Mouse (Mus musculus) ovary, adult 18-20 months (tissue): Measurements from ENCODE around the gene Fam3c.
"Not testable (repeated sequence)": the region's sequence is repeated elsewhere in the genome, so short reads cannot be mapped to it uniquely, and the experiment has no call there.

Experiments
- DNase-seq: peaks from one replicate; pipeline ENCODE4 v3.0.0; 2022; ENCODE audit warnings: low spot score, mixed read lengths

Fam3c gene

DNA sequence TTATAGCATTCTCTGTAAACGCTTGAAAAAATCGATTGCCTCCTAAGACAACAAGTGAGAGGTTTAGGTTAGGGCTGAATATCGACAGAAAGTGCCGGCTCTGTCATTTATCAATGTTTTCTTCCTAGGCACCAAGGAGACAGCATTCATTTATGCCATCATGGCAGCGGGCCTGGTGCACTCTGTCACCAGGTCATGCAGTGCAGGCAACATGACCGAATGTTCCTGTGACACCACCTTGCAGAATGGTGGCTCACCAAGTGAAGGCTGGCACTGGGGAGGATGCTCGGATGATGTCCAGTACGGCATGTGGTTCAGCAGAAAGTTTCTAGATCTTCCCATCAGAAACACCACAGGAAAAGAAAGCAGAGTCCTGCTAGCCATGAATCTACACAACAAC is 65.3 kb downstream of the Fam3c start:
- DNase-seq, result no peak

DNA sequence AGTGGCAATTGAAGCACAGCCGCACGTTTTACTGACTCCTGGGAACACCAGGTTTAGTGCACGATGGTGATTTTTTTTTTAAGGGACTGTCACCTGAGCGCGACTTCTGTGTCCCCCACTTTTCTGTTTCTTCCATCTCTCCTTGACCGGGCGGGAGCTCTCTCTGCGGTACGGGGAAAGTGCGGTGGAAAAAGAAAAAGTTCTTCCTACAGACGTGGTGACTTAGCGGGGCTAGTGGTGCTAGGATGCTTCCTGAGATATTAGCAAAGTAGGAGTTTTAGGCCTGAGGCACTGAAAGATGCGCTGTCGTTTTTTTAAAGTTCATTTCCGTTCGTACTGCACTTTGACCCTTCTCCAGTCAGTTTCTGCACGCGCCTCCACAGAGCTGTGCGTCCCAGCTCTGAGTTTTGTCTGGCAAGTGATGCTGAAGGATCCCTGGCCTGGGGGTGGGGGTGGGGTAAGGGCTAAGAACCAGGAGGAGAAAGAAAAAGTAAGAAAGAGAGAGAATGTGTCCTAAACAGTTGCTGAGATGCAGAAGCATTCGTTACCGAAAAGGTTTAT is 66.5 kb downstream of the Fam3c start:
- DNase-seq, result no peak

DNA sequence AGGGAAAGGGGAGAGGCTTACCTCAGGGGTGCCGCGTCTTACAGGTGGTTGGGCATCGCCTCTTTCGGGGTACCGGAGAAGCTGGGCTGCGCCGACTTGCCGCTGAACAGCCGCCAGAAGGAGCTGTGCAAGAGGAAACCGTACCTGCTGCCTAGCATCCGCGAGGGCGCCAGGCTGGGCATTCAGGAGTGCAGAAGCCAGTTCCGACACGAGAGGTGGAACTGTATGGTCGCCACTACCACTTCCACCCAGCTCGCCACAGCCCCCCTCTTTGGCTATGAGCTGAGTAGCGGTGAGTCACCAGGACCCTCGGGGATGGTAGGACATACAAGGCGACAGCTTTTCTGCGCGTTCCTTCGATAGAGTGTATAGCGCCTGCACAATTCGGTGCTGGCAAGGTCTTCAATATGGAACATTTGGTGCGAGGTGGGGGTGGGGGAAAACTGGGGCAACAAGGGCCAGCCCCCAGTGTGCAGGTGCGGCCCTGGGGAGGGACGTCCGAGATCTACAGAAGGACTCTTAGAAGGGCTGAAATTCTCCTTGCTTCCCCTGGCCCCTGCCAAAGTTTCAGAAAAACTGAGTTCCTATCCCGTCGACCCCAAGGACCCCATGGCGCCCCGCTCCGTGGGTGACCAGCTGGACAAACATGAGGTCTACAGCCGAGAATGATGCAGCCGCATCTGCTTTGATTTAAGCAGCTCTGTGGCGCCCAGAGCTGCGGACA is 67.1 kb downstream of the Fam3c start:
- DNase-seq, result no peak

DNA sequence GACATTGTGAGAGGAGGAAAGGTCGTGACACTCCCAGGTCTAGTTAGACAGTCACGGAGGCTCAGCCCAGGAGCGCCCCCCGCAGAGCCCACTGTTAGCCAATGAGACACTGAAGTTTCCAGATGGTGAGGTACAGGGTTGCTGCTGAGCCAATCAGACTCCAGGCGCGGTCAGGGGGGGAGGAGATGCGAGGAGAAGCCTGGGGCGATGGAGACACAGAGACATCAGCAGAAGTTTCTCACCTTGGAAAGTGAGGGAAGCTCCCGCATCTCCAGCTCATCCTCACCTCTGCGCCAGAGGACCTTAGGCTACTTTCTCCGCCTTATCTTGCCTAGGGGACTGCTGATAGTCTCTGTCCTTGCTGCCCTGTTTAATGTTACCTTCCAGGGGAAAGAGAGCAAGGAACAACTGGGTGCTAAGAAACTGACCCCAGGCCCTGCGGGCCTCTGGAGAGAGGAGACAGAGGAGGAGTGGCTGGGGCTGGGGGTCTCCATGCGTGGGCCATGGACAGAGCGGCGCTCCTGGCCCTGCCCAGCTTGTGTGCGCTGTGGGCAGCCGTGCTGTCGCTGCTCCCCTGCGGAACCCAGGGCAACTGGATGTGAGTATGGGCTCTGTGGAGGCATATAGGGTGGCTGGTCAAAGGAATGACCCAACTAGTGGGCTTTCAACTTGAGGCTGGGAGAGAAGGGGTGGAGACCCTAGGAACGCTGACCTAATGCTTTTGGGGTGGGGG is 67.9 kb downstream of the Fam3c start, which contains the start of gene Wnt16:
Gene Wnt16, plus strand, starts transcription at position 224 of the 733 bp plus-strand sequence.
- DNase-seq, result peak; percentile 27

DNA sequence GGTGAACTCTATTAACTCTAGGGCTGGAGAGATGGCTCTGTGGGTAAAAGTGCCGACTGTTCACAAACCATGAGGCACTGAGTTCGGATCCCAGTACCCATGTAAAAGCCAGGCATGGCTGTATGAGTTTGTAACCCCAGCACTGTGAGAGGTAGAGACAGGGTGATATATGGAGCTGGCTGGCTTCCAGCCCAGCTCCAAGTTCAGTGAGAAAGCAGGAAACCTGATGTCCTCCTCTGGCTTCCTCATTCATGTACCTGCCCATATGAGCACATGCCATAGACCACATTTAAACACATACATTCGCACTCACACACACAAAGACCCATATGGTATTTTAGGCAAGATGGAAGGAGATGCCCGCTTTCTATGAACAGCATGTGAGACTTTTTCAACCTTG is 73.6 kb downstream of the Fam3c start:
- no peak for DNase-seq

DNA sequence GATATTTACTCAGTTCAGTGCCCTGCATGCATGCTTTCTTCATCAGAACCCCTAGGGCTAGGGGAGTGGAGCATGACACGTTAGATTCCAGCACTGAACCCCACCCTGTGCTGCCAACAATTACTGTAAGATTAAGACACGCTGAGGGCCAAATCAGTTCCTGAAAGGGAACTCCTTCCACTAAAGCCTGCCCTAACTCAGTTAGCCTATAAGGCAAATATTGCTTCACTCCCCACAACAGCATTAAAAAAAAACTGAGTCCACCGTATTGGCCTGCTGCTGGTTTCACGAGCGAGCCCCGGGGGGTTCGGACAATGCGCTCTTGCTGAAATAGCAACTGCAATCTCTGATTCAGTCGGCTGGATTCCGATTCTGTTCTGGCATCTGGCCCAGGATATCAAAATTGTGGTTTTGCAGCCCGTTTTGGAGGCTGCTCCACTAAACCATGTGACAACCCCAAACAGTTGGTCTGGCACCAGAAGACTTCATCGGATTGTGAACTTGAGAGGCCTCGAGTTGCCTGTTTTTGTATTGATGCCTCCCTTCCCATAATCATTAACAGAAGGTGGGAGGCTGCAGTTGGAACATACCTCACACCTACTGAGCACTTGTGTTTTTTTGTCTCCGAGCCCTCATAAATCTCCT is 75.7 kb downstream of the Fam3c start:
- DNase-seq, result peak; percentile 71

DNA sequence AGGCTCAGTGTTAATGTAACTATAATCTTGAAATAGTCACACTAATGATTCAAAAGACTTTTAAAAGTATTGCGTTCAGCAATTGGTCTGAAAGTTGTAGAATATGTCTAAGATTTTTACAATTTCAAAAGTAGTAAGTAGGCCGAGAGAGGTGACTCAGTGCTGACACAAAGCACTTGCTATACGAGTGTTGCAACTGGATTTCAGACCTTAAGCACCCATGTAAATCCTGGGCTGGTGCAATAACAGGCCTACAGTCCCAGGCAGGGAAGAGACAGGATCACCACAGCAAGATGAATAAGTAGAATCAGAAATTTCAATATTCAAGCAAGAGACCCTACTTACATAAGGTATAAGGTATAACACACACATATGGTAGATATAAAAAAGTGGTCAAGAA is 78.1 kb downstream of the Fam3c start:
- no peak for DNase-seq

DNA sequence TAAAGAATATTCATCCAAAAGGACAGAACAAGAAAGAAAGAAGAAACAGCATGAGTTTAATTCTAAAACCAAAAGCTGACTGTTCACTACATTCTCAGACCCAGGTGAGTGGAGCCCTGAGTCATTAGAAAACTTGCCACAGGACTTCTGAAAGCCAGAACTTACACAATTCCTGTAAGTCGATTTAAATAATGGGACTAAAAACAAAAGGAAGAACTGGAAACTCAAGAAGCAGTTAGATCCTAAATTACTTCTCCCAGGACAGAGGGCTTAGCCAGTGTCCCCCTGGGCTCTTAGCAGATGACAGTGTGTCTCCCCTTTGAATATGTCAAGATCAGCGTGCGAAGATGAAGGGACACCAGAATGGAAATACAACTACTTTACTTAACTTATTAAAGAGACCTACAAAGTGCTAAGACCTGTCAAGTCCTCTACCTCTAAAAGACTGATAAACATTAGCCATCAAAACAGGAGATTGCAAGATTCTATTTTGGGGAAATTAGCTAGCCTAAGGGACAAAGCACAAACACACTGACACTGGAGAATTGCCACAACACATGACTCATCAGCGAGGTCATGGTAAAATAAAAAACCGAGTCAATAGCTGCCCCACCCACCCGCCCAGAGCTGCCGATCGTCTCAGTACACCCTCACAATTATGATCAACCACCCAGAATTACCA is 86.1 kb downstream of the Fam3c start:
- peak; percentile 23 for DNase-seq

DNA sequence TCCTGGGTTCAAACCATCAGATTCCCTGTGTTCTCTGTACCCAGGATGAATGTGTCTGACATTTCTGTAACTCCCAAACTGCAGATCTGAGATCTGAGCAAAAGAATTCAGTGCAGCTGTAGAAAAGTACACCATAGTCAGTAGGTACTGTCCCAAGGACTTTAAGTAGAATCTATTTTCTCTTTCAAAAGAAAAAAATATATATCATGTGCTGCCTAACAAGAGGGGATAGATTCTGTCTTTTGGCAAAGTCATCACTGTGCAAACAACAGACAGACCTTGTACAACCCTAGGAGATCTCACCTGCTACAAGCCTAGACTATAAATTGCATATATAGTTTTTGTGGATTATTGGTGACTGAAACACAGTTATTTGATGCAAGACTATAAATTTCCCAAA is 87.4 kb downstream of the Fam3c start:
- no peak for DNase-seq

DNA sequence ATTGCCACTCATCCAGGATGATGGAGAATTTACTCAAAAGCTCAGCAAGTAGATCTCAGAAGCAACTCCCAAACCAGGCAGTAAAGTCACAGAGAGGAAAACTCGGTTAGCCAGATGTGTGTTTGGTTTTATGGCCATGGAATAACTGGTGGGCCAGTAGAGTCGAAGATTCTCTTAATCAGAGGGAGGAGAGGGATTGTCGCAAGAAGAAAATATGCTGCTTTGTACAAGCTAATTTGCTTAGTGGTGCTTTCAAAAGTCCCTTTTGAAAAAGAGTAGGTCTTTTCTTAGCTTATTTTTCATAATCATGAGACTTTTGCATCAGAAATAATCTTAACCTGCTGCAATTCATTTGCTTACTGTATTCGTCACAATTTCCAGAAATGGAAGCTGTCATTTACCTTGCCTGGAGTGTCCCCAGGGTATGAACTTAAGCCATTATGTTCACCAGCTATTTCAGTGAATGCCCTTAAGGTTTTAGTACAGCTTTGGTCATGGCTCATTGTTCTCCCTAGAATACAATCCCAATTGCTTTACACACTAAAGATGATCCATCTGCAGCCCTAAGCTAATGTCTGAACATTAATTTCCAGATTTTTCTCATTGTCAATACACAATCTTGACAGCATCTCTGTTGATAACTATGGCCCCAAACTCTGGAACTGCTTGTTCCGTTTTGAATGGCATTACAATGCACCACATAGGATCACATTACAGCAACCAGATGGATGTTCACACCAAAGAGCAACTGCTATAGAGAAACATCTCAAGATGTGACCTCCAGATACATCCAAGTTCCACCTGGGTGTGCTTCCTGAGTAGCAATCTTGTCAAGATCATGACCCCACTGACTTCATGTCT is 88.0 kb downstream of the Fam3c start:
- DNase-seq, result no peak

DNA sequence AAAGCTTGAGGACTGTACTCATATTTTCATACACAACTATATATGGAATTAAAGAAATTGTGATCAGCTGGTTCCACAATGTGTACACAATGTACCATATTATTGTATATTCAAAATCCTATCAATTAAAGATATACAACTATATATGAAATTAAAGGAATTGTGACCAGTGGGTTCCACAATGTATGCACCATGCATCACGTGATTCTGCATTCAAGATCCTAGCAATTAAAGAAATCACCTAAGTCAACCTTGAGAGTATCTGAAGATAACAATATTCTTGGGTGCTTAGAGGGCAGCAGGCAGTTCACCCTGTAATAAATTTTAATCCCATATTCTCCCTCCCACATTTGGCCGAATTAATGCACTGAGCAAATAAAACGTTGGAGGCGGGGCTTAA is 90.0 kb downstream of the Fam3c start:
- DNase-seq, result no peak

DNA sequence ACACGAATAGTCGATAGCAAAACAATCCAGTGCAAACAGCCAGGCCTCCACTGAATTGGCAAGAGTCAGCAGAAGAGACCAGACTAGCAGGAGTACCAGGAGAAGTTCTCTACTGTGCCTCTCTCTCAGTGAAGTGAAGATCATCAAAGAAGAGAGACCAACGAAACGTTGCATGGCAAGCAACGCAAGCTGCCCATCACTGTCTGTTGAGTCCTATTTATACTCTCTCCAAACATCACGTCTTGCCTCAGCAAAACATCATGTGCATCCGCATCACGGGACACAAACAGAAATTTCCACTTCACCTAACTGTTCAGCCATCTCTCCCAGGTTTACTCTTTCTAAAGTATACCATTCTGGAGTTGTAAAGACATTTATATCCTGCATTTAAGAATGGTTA is 91.9 kb downstream of the Fam3c start:
- DNase-seq, result not testable (repeated sequence)

DNA sequence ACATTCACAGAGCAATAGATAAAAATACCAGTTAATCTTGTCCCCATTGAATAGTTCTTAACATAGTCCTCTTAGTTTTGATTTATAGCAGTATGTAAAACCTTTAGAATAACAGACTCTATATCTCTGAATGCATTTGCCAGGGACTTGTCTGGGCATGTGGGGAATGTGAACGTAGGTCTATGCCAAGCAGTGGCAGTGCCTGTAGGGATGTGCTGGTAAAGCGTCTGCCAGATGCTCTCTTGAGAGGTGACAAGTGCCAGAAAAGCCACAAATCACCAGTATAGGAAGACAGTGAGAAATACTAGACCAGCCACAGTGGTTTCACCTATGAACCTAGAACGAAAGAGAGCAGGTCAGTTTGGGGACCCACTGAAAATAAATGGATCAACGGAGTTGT is 93.5 kb downstream of the Fam3c start:
- DNase-seq, result no peak

DNA sequence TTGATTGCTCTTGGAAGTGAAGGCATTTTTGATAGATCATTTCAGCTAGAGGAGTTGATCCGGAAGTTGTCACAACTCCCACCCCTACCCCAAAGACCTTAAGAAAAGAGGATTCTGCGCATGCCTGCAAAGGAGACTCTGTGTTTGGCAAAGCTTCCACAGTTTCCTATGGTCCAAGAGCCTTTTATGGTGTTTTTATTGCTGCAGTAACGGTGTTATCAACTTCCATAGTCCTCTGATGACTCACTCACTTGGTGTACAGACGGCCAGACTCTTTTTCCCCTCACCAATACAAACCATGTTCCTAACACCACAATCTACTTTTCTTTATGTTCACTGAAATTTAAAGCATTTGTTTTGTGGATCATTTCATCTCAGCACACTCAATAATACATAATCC is 97.3 kb downstream of the Fam3c start:
- DNase-seq, result no peak
